Mouse (Mus musculus): Measurements from ENCODE around the gene Cwc25. TPM values are rescaled to one million over a fixed set of nuclear protein-coding genes. Genes with fewer than 3 reads are reported as not detected.

Gene Cwc25
- 14.0 and 16.4 TPM in 2 replicates for polyA plus RNA-seq (2011; ENCODE audit: insufficient read length, low read depth, missing spikeins)

- H3K27ac ChIP-seq (ENCODE audit: insufficient read depth, low read length), result peak within 1 kb of the TSS; percentile 84
- H3K4me3 ChIP-seq (ENCODE audit: insufficient read depth, low read length), result peak within 1 kb of the TSS; percentile 92
- H3K4me1 ChIP-seq (ENCODE audit: control insufficient read depth, insufficient read depth, low read length), result no peaks in the 10 kb centered on the region; the same call in 1 of the 2 replicates
- TF ChIP-seq CTCF (IDR thresholded peaks at IDR 0.05; ENCODE audit: borderline replicate concordance, insufficient read depth, low read length), result no peak
- TF ChIP-seq POLR2A (IDR thresholded peaks at IDR 0.05; ENCODE audit: low read depth, low read length), result peak; percentile 88
These were observed at the start of gene Cwc25 for GRCm38 (mm10) chr11:97766154-97766881. Cwc25 (minus strand) TSS chr11:97766556.

DNA sequence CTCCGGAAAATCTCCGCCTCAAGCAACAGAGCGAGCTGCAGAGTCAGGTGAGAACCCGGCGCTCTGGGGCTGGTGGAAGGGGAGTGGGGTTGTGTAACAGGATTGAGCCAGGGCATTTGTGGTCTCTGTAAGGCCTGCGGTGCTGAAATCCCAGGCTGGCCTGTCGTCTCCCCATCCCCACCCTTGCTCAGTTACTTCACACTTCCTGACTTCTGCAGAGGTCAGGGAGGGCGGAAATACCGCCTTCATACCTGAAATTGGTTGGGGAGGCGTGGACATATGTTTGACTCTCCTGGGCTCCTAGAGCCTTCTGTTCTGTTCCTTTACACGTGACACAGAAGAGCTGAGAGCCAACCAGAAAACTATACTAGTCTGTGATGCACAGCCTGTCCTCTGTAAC is 49.4 kb upstream of the Cwc25 start:
- peaks cover 38% of the 10 kb centered on the region for H3K4me1 ChIP-seq (ENCODE audit: control insufficient read depth, insufficient read depth, low read length)
- no peak for TF ChIP-seq CTCF (IDR thresholded peaks at IDR 0.05; ENCODE audit: borderline replicate concordance, insufficient read depth, low read length)
- TF ChIP-seq POLR2A (IDR thresholded peaks at IDR 0.05; ENCODE audit: low read depth, low read length), result no peak
- no peak overlapping the region for H3K4me3 ChIP-seq (ENCODE audit: insufficient read depth, low read length)
- H3K27ac ChIP-seq (ENCODE audit: insufficient read depth, low read length), result no peak overlapping the region

DNA sequence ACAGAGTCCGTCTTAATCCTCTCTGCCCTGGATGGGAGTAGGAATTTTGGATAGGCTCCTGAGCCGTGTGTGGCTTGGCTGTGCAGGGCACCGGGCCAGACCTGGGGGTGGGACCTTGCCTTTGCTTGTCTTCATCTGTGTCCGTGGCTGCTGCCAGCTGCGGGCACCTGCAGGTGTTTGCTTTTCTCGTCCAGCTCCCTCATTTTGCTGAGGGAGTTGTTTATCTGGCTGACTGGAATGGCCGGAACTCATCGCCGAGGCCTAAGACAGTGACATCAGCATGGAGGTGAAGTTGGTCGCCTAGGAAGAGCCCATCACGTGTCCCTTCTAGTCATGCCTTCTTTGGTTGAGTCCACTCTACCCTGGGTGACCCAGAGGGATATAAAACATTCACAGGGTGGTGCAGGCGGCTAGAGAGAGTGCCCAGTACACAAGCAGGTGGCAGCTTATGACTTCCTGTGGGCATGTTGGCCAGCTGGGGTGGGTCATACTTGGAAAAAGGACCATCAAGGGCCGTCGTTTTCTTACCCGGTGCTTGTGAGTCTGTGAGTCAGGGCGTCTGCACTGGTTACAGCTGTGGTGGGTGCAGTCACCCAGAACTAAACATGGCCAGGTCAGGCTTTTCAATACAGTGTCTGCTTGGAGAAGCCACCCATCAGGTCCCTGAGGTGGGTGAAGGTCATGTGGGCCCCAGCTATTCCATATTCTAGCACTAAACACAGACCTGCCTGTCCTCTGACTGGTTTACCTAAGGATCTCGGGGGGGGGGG is 47.6 kb upstream of the Cwc25 start:
- no peak overlapping the region for H3K4me3 ChIP-seq (ENCODE audit: insufficient read depth, low read length)
- peaks cover 52% of the 10 kb centered on the region for H3K4me1 ChIP-seq (ENCODE audit: control insufficient read depth, insufficient read depth, low read length)
- TF ChIP-seq POLR2A (IDR thresholded peaks at IDR 0.05; ENCODE audit: low read depth, low read length), result no peak
- H3K27ac ChIP-seq (ENCODE audit: insufficient read depth, low read length), result no peak overlapping the region

- Histone ChIP-seq H3K27ac (ENCODE audit: insufficient read depth, low read length) (no peak overlapping the region), H3K4me1 (ENCODE audit: control insufficient read depth, insufficient read depth, low read length) (peaks cover 55% of the 10 kb centered on the region), H3K4me3 (ENCODE audit: insufficient read depth, low read length) (no peak overlapping the region)
- no peak for TF ChIP-seq CTCF (IDR thresholded peaks at IDR 0.05; ENCODE audit: borderline replicate concordance, insufficient read depth, low read length)
- TF ChIP-seq POLR2A (IDR thresholded peaks at IDR 0.05; ENCODE audit: low read depth, low read length), result no peak
These were observed 46.7 kb upstream of the Cwc25 start for GRCm38 (mm10) chr11:97813085-97813484.

- peaks cover 55% of the 10 kb centered on the region for H3K4me1 ChIP-seq (ENCODE audit: control insufficient read depth, insufficient read depth, low read length)
- no peak overlapping the region for H3K27ac ChIP-seq (ENCODE audit: insufficient read depth, low read length)
- H3K4me3 ChIP-seq (ENCODE audit: insufficient read depth, low read length), result no peak overlapping the region
- TF ChIP-seq POLR2A (IDR thresholded peaks at IDR 0.05; ENCODE audit: low read depth, low read length), result no peak
- no peak for TF ChIP-seq CTCF (IDR thresholded peaks at IDR 0.05; ENCODE audit: borderline replicate concordance, insufficient read depth, low read length)
These were observed 46.1 kb upstream of the Cwc25 start for GRCm38 (mm10) chr11:97812491-97812921.

DNA sequence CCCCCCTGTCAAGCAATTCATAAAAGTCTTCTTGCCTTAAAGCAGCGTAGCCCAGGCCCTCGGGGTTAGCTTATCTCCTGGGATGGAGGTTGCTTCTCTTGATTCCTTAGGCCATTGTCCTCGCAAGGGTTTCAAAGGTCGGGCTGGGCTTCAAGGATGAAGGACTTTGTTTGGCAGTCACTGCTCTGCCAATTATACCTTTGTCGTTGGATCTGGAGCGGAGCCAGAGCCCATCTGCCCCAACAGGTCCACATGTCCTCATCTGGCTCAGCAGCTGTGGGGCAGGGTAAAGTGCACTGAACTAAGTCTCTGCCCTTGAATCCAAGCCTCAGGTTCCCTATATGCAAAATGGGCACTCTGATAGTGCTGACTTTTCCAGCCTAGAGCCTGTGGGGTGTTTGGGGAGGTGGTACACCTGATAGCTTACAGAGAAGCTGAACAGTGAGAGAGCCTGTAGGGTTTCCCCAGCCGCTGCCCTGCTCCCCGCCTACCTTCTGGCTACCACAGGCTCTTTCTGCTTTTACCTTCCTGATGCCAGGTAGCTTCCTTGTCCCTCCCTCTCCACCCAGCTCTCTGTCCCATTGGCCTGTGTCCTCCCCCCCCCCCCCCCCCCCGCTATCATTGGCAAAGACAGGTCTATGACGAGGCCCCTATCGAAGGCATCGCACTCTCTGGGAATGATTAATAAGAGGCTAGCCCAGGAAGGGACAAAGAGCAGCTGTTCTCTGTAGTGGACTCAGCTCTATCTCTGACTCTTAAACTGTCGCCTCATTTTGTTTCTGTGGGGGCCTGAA is 45.4 kb upstream of the Cwc25 start:
- Histone ChIP-seq H3K4me3 (ENCODE audit: insufficient read depth, low read length) (no peak overlapping the region), H3K27ac (ENCODE audit: insufficient read depth, low read length) (no peak overlapping the region), H3K4me1 (ENCODE audit: control insufficient read depth, insufficient read depth, low read length) (peaks cover 55% of the 10 kb centered on the region)
- TF ChIP-seq POLR2A (IDR thresholded peaks at IDR 0.05; ENCODE audit: low read depth, low read length), result no peak
- TF ChIP-seq CTCF (IDR thresholded peaks at IDR 0.05; ENCODE audit: borderline replicate concordance, insufficient read depth, low read length), result no peak

- TF ChIP-seq POLR2A (IDR thresholded peaks at IDR 0.05; ENCODE audit: low read depth, low read length), result no peak
- no peak for TF ChIP-seq CTCF (IDR thresholded peaks at IDR 0.05; ENCODE audit: borderline replicate concordance, insufficient read depth, low read length)
- no peak overlapping the region for H3K4me3 ChIP-seq (ENCODE audit: insufficient read depth, low read length)
- no peak overlapping the region for H3K27ac ChIP-seq (ENCODE audit: insufficient read depth, low read length)
- H3K4me1 ChIP-seq (ENCODE audit: control insufficient read depth, insufficient read depth, low read length), result peaks cover 57% of the 10 kb centered on the region
These were observed 44.6 kb upstream of the Cwc25 start for GRCm38 (mm10) chr11:97810970-97811369.

GRCm38 (mm10) chr11:97810356-97810755 is 44.0 kb upstream of the Cwc25 start:
- no peak overlapping the region for H3K27ac ChIP-seq (ENCODE audit: insufficient read depth, low read length)
- TF ChIP-seq CTCF (IDR thresholded peaks at IDR 0.05; ENCODE audit: borderline replicate concordance, insufficient read depth, low read length), result no peak
- TF ChIP-seq POLR2A (IDR thresholded peaks at IDR 0.05; ENCODE audit: low read depth, low read length), result no peak
- no peak overlapping the region for H3K4me3 ChIP-seq (ENCODE audit: insufficient read depth, low read length)
- peaks cover 59% of the 10 kb centered on the region for H3K4me1 ChIP-seq (ENCODE audit: control insufficient read depth, insufficient read depth, low read length)

- no peak for TF ChIP-seq CTCF (IDR thresholded peaks at IDR 0.05; ENCODE audit: borderline replicate concordance, insufficient read depth, low read length)
- TF ChIP-seq POLR2A (IDR thresholded peaks at IDR 0.05; ENCODE audit: low read depth, low read length), result no peak
- no peak overlapping the region; the same call in 1 of the 2 replicates for H3K27ac ChIP-seq (ENCODE audit: insufficient read depth, low read length)
- H3K4me3 ChIP-seq (ENCODE audit: insufficient read depth, low read length), result no peak overlapping the region
- H3K4me1 ChIP-seq (ENCODE audit: control insufficient read depth, insufficient read depth, low read length), result peaks cover 59% of the 10 kb centered on the region
These were observed 43.1 kb upstream of the Cwc25 start for GRCm38 (mm10) chr11:97809235-97810121.

Measured in embryonic fibroblast, embryonic 13.5 days (primary cell).